Mouse (Mus musculus): Measurements from ENCODE around the gene Etv1.
A peak's percentile ranks its signal among the peaks of the same experiment; 100 is the strongest.

Gene Etv1

DNA sequence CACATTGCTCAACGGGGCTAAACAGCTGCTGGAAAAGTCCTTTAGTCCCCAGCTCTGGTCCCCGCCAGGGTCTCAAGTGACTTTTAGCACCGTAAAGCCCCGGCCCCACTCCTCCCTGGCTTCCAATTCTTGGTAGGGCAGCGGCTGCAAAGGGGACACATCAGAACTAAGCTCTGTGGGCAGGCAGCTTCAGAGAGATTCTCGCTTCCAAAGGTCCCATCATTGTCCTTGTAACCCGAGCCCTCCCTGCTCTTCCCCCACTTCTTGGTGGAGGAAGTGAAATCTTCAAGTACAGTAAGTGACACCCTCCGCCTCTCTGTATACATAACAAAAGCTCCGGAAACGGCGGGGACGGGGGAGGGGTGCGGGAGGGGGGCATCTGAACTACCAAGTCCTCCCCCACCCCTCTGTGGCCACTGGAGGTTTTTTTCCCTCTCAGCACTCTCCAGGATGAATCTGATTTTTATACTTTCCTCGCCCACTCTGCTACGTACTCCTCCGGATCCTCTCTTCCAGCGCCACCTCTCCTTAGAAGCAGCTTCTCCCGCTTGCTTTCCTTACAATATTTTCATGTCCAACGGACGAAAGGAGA, at the start of gene Etv1:
TSS of gene Etv1 (plus strand) at position 195 of the 592 bp plus-strand sequence.
- peak; percentile 67 for DNase-seq (ENCODE audit: low read depth, low spot score)

DNA sequence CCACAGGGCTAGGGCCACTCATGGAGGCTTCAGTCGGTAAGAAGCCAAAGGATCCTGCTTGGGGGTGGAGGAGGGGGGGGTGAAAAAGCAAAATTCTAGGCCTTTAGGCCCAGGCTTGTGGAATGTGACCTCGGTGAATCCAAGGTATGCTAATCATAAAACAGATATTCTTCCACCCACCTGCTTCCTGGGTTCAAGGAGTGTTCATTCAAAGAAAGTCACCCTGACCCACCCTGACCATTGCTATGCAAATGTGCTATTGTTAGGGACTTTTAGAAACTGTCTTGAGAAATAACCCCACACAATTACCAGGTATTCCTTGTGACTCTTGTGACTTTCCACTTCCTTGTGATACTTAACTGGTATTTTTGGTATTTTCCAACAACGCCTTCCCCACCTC, 49.5 kb upstream of the Etv1 start:
- no peak for DNase-seq (ENCODE audit: low read depth, low spot score)

GRCm38 (mm10) chr12:38730791-38731190, 48.4 kb upstream of the Etv1 start:
- no peak for DNase-seq (ENCODE audit: low read depth, low spot score)

DNA sequence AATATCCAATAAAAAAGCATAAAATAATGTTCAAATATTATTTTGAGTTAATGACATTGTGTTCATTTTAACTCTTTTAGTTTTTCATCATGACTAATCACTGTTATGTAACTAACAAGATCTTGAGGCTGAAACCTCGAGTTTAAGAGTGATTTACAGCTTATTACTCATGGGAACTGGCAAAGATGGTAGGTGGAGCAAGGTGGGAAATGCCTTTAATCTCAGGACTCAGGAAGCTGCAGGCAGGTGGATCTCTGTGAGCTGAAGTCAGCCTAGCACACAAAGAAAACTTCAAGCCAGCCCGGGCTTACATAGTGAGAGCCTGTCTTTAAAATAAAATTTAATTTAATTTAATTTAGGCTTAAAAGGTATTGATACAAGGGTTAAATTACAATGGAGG, 19.9 kb upstream of the Etv1 start:
- DNase-seq (ENCODE audit: low read depth, low spot score), result no peak

- no peak for DNase-seq (ENCODE audit: low read depth, low spot score)
Measured at GRCm38 (mm10) chr12:38777316-38777715, 1.9 kb upstream of the Etv1 start.

DNA sequence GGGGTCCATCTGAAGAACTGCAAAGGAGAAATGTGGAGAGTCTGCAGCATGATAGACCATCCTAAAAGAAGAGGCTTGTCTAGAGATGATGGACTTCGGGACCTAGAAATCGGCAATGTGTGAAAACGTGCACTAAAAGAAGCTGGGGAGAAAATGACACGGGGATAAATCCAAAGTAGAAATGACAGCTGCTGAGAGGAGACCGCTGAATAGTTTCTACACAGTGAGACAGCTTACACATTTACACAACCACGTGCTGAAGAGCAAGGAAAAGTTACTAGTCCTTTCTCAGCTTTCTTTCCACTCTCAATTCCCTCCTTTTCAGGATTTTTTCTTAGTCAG, 1.3 kb upstream of the Etv1 start:
- no peak for DNase-seq (ENCODE audit: low read depth, low spot score)

DNA sequence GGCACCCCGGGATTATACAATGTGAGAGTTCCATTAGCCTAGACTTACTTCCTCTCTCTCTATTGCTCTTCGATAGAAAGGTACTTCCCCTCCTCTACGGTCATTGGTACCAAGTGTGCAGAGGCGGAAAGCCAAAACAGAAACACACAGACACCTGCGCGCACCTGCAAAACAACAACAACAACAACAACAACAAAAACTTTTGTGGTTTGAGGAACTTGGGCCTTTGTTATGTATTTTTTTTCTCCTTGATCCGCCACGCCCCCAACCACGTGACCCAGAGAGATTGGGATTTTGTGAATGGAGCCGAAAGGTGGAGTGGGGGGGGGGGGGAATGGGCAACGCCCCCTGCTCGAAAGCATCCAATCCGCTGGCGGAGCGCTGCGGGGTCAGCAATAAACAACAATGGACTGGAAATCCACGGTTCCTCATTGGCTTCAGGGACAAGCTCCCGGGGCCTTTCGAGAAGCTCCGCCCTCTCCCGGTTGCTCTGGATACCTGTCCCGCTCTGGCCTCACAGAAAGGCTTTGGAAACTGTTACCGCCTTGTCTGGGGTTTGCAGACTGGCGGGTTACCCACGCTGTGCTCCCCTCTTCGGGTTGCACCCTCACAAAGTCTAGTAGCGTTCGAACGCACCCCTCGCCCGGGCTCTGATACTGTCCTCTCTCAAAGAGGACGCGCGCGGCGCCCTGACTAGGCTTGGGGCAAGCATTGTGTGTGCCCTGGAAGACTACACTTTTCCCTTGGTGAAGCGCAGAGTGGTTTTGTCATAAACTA, 693 bp upstream of the Etv1 start:
- peak; percentile 95 for DNase-seq (ENCODE audit: low read depth, low spot score)

DNA sequence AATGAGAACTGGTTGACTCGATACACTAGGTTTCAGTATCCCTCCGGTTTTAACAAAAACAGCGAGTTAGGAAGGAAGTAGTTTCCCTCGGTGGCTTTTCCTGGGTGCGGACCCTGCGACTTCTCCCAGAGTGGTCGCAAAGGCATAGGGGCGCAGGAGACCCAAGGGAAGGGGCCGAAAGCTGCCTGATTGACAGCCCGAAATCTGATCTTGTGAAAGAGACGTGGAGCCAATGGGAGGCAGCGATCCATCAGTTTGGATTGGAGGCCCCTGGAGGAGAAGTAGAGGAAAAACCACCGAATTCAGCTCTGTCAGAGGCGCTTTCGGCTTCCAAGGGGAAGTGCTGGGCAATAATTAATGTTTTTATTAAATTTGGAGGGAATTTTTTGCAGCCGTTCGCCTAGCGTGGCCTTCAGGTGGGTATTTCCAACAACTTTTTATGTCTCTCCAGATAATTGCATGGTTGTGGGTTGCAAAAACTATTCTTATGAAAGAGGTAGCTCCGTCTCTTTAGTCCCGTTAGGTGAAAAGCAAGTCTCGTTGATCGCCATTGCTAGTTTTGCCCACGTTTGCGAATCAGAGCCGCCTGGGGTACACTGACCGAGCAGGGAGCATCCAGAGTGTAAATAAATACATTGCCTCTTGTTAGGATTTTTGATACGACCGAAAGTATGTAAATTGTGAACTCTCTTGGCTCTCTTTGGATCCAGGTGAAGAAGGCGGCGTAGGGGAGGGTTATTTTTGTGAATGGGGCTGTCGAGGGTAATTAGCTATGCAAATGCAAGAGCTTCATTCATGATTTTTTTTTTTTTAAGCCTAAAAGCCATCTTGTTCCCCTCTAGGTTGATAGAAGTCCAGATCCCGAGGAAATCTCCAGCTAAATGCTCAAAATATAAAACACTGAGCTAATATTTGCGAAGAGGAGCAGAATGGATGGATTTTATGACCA, 1.1 kb downstream of the Etv1 start:
- peak; percentile 85 for DNase-seq (ENCODE audit: low read depth, low spot score)

DNA sequence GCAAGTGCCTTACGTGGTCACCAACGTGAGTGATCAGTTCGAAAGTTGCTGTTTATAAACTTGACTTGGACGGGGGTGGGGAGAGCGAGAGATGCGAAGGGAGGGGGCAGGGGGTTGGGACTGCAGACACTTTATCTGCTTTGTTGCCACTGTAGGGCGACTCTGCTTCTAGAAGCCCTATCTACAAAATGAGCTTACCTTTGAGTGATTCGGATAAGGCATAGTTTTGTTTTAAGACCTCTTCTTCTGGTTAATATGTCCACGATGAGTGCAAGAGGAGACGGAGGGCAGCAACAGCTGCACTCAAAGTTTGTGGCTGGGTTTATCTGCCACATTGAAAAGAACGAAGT, 1.8 kb downstream of the Etv1 start:
- no peak for DNase-seq (ENCODE audit: low read depth, low spot score)

- DNase-seq (ENCODE audit: low read depth, low spot score), result no peak
Measured at GRCm38 (mm10) chr12:38781686-38782085, 2.5 kb downstream of the Etv1 start.

GRCm38 (mm10) chr12:38783291-38783690, 4.1 kb downstream of the Etv1 start:
- DNase-seq (ENCODE audit: low read depth, low spot score), result no peak

- DNase-seq (ENCODE audit: low read depth, low spot score), result no peak
Measured at GRCm38 (mm10) chr12:38784221-38784620, 5.0 kb downstream of the Etv1 start.

GRCm38 (mm10) chr12:38786571-38786970, 7.4 kb downstream of the Etv1 start:
- no peak for DNase-seq (ENCODE audit: low read depth, low spot score)

- no peak for DNase-seq (ENCODE audit: low read depth, low spot score)
Measured at GRCm38 (mm10) chr12:38787704-38788103, 8.5 kb downstream of the Etv1 start.

DNA sequence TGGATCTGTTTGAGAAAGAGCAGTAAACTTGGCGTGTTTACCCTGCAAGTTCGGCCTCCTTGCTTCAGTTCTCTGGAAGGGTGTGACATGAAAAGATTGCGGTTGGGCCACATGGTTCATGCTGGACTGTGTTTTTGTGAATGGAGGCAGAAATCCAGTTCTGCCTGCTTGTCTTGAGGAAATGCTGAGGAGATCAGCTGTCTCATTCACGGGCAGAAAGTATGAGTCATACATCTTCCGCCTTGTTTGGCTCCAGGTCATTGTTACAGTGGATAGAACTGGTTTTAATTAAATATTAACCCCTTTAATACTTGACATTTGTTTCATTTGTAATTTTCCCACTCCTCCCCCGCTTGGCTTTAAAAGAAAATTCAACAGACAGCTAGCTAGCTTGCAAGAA, 9.4 kb downstream of the Etv1 start:
- no peak for DNase-seq (ENCODE audit: low read depth, low spot score)

- no peak for DNase-seq (ENCODE audit: low read depth, low spot score)
Measured at GRCm38 (mm10) chr12:38789789-38790355, 10.7 kb downstream of the Etv1 start.

GRCm38 (mm10) chr12:38793076-38793475, 13.9 kb downstream of the Etv1 start:
- no peak for DNase-seq (ENCODE audit: low read depth, low spot score)

- peak; percentile 50 for DNase-seq (ENCODE audit: low read depth, low spot score)
Measured at GRCm38 (mm10) chr12:38793697-38794096, 14.5 kb downstream of the Etv1 start.

GRCm38 (mm10) chr12:38807031-38807430, 27.9 kb downstream of the Etv1 start:
- no peak for DNase-seq (ENCODE audit: low read depth, low spot score)

DNA sequence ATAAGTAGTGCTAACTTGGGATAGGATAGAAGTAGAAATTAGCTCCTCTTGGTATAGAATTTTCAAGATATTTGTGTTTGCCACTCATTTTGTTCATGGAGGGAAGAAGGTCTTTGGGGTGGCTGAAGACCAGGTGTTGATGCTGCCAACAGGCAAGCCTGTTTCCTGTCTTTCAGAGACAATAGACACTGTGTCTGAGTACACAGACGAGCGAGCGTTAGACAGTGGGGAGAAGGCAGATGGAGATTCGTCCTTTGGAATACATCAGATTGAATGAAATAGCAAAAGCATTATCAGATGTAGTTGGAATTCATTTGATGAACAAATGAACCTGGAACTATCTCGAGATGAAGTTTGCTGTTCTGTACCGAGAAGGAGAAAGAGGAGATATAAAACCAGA, 33.2 kb downstream of the Etv1 start:
- DNase-seq (ENCODE audit: low read depth, low spot score), result no peak

DNA sequence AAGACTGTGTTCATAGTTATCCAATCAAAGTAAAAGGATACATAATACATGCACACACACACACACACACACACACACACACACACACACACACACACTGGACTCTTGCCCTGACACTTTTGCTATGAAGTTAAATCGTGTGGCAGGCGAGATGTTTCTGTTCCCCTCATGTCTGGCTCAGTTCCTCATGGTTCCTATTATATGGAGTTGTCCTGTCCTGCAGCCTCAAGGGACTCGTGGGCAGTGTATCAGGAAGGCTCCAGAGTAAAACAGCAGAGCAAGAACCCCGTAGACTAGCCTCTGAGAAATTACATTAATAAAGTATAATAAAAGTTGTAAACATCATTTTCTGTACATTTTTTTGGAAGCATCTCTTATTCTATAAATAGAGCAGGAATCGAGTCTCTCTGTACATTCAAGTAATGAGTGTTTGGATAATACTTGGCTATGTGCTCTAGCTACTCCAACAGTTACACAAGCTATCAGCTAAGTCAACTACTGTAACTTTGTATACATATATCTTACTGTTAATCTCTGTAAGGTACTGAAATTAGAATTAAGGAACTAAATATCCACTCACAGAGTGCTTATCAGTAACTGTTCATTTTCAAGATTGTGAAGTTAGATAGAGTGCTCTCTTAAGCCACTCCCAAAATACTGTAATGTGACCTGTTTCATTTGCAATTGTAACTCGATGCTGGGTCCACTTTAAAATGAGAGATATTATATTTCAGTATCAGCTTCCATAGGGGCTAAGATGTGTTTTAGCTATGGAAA, 35.0 kb downstream of the Etv1 start:
- DNase-seq (ENCODE audit: low read depth, low spot score), result no peak

All from mesoderm, embryonic 11.5 days (tissue).